Mouse (Mus musculus) neural tube, embryonic 11.5 days (tissue): ENCODE data around the gene Ostm1. TPM values are rescaled to one million over a fixed set of nuclear protein-coding genes. Genes with fewer than 3 reads are reported as not detected.
A peak's percentile ranks its signal among the peaks of the same experiment; 100 is the strongest.

Experiments
- ATAC-seq: fragments of 200-750 bp; cut with Nextera tagmentation; 2 replicates; pipeline ENCODE4 v1.8.0; 2017; ENCODE audit warnings: moderate number of reproducible peaks, mild to moderate bottlenecking, moderate TSS enrichment, moderate library complexity; ENCODE audit not compliant: insufficient read depth, low FRiP score, low TSS enrichment
- DNase-seq: peaks from one replicate; pipeline ENCODE4 v3.0.0-alpha.2; 2015; ENCODE audit warnings: low spot score
- H3K27ac ChIP-seq: fragments of 300-500 bp; sonication (generic); 2 replicates; pipeline ENCODE4 v1.5.1; 2014; ENCODE audit warnings: low read depth, mild to moderate bottlenecking, low read length
- H3K27me3 ChIP-seq: fragments of 300-500 bp; sonication (generic); 2 replicates; pipeline ENCODE4 v1.6.1; 2014; ENCODE audit warnings: mild to moderate bottlenecking, low read length, mixed read lengths; ENCODE audit not compliant: control insufficient read depth, insufficient read depth
- H3K36me3 ChIP-seq: fragments of 300-500 bp; sonication (generic); 2 replicates; pipeline ENCODE4 v1.6.1; 2014; ENCODE audit warnings: mild to moderate bottlenecking, low read length, moderate library complexity, mixed read lengths; ENCODE audit not compliant: control insufficient read depth, insufficient read depth
- H3K4me1 ChIP-seq: fragments of 300-500 bp; sonication (generic); 2 replicates; pipeline ENCODE4 v1.6.1; 2014; ENCODE audit warnings: low read length, mixed read lengths; ENCODE audit not compliant: control insufficient read depth, insufficient read depth
- H3K4me2 ChIP-seq: fragments of 300-500 bp; sonication (generic); 2 replicates; pipeline ENCODE4 v1.6.1; 2014; ENCODE audit warnings: low read depth, mild to moderate bottlenecking, moderate library complexity
- H3K4me3 ChIP-seq: fragments of 300-500 bp; sonication (generic); 2 replicates; pipeline ENCODE4 v1.5.1; 2014; ENCODE audit warnings: low read depth, low read length
- H3K9ac ChIP-seq: fragments of 300-500 bp; sonication (generic); 2 replicates; pipeline ENCODE4 v1.6.1; 2014; ENCODE audit warnings: mild to moderate bottlenecking, low read length
- H3K9me3 ChIP-seq: fragments of 300-500 bp; sonication (generic); 2 replicates; pipeline ENCODE4 v1.6.1; 2016; ENCODE audit warnings: low read length; ENCODE audit not compliant: control insufficient read depth
- WGBS: fragments of 180-500 bp; shearing (Covaris S2); extraction: QIAGEN DNeasy Blood & Tissue Kit; methylation state at CpG from one replicate; pipeline ENCODE4 v1.1.7; 2014; 5-methylcytosine and 5-hydroxymethylcytosine counted together
- polyA plus RNA-seq: library from polyadenylated mRNA; unstranded; fragments of >200 nt; fragmentation: Nextera tagmentation; extraction: Ambion mirVana; gene quantifications from 2 replicates; pipeline ENCODE4 v1.2.1, GENCODE M21; 2014

Ostm1 gene
- polyA plus RNA-seq, 1 experiment from 2014 or later = 16.8 TPM

- Histone ChIP-seq H3K4me1 (peaks cover 3% of the 10 kb centered on the region; the same call in 1 of the 2 replicates), H3K9ac (no peak overlapping the region), H3K27me3 (no peaks in the 10 kb centered on the region), H3K36me3 (no peaks in the 10 kb centered on the region), H3K4me2 (no peak overlapping the region), H3K9me3 (no peaks in the 10 kb centered on the region), H3K27ac (no peak overlapping the region), H3K4me3 (no peak overlapping the region)
- no peak for DNase-seq
- ATAC-seq = no peak
- 14% methylated on average over 6 of the region's 6 CpGs for WGBS
Measured at GRCm38 (mm10) chr10:42680582-42681001, 97.0 kb downstream of the Ostm1 start.

- Histone ChIP-seq H3K36me3 (no peaks in the 10 kb centered on the region), H3K27ac (no peak overlapping the region), H3K4me2 (no peak overlapping the region), H3K4me1 (peaks cover 3% of the 10 kb centered on the region; the same call in 1 of the 2 replicates), H3K9me3 (no peaks in the 10 kb centered on the region), H3K4me3 (no peak overlapping the region), H3K9ac (no peak overlapping the region), H3K27me3 (no peaks in the 10 kb centered on the region)
- ATAC-seq (no peak), DNase-seq (no peak)
- 90% methylated on average over 8 of the region's 8 CpGs for WGBS
Measured at GRCm38 (mm10) chr10:42682421-42682820, 98.8 kb downstream of the Ostm1 start.

GRCm38 (mm10) chr10:42687873-42688272 lies 104.3 kb downstream of the Ostm1 start:
- ATAC-seq = no peak

GRCm38 (mm10) chr10:42689694-42690093 lies 106.1 kb downstream of the Ostm1 start:
- no peak for DNase-seq
- no peak for ATAC-seq
- Histone ChIP-seq H3K4me2 (no peak overlapping the region), H3K27ac (no peak overlapping the region), H3K4me1 (no peaks in the 10 kb centered on the region), H3K4me3 (no peak overlapping the region), H3K27me3 (no peaks in the 10 kb centered on the region), H3K9me3 (no peaks in the 10 kb centered on the region), H3K9ac (no peak overlapping the region), H3K36me3 (no peaks in the 10 kb centered on the region)
- WGBS = 45% methylated on average over 1 of the region's 1 CpGs

More at GRCm38 (mm10) chr10:42687873-42688272, 104.3 kb downstream of the Ostm1 start:
- Histone ChIP-seq H3K9me3 (no peaks in the 10 kb centered on the region), H3K4me3 (no peak overlapping the region), H3K4me2 (no peak overlapping the region), H3K27me3 (no peaks in the 10 kb centered on the region), H3K36me3 (no peaks in the 10 kb centered on the region), H3K9ac (no peak overlapping the region), H3K4me1 (no peaks in the 10 kb centered on the region), H3K27ac (no peak overlapping the region)
- DNase-seq = no peak
- 89% methylated on average over 5 of the region's 5 CpGs for WGBS

- 69% methylated on average over 17 of the region's 17 CpGs for WGBS
- peak overlapping the region; percentile 30; the same call in 1 of the 2 replicates for H3K9ac ChIP-seq
Measured at GRCm38 (mm10) chr10:42690233-42691028, 106.8 kb downstream of the Ostm1 start.

GRCm38 (mm10) chr10:42691051-42691450 lies 107.4 kb downstream of the Ostm1 start:
- no peaks in the 10 kb centered on the region for H3K4me1 ChIP-seq
- no peaks in the 10 kb centered on the region for H3K36me3 ChIP-seq
- ATAC-seq = no peak
- no peak overlapping the region for H3K4me2 ChIP-seq
- 74% methylated on average over 2 of the region's 2 CpGs for WGBS
- H3K4me3 ChIP-seq = no peak overlapping the region
- no peak overlapping the region for H3K9ac ChIP-seq
- H3K27me3 ChIP-seq = no peaks in the 10 kb centered on the region
- H3K27ac ChIP-seq = no peak overlapping the region
- no peak for DNase-seq
- no peaks in the 10 kb centered on the region for H3K9me3 ChIP-seq

More at GRCm38 (mm10) chr10:42690233-42691028, 106.8 kb downstream of the Ostm1 start:
- Histone ChIP-seq H3K36me3 (no peaks in the 10 kb centered on the region), H3K27ac (peak overlapping the region; percentile 49; the same call in 1 of the 2 replicates), H3K4me3 (no peak overlapping the region), H3K4me2 (no peak overlapping the region), H3K27me3 (no peaks in the 10 kb centered on the region), H3K4me1 (no peaks in the 10 kb centered on the region), H3K9me3 (no peaks in the 10 kb centered on the region)
- peak; percentile 36 for DNase-seq
- ATAC-seq = no peak

GRCm38 (mm10) chr10:42692095-42692494 lies 108.5 kb downstream of the Ostm1 start:
- ATAC-seq (no peak), DNase-seq (no peak)
- WGBS = 74% methylated on average over 2 of the region's 2 CpGs

GRCm38 (mm10) chr10:42692794-42693193 lies 109.2 kb downstream of the Ostm1 start:
- H3K9ac ChIP-seq = no peak overlapping the region
- no peak overlapping the region for H3K4me3 ChIP-seq
- H3K36me3 ChIP-seq = no peaks in the 10 kb centered on the region
- no peak overlapping the region for H3K27ac ChIP-seq
- no peaks in the 10 kb centered on the region for H3K27me3 ChIP-seq
- H3K9me3 ChIP-seq = no peaks in the 10 kb centered on the region
- no peaks in the 10 kb centered on the region for H3K4me1 ChIP-seq
- no peak for DNase-seq
- H3K4me2 ChIP-seq = no peak overlapping the region
- ATAC-seq = no peak

More at GRCm38 (mm10) chr10:42692095-42692494, 108.5 kb downstream of the Ostm1 start:
- no peaks in the 10 kb centered on the region for H3K36me3 ChIP-seq
- H3K4me1 ChIP-seq = no peaks in the 10 kb centered on the region
- no peaks in the 10 kb centered on the region for H3K27me3 ChIP-seq
- H3K9ac ChIP-seq = no peak overlapping the region
- H3K9me3 ChIP-seq = no peaks in the 10 kb centered on the region
- H3K4me2 ChIP-seq = no peak overlapping the region
- H3K4me3 ChIP-seq = no peak overlapping the region
- no peak overlapping the region for H3K27ac ChIP-seq

- 64% methylated on average over 2 of the region's 2 CpGs for WGBS
- no peak for DNase-seq
- H3K9me3 ChIP-seq = no peaks in the 10 kb centered on the region
- H3K9ac ChIP-seq = no peak overlapping the region
- no peaks in the 10 kb centered on the region for H3K27me3 ChIP-seq
- no peak overlapping the region for H3K27ac ChIP-seq
- no peak overlapping the region for H3K4me2 ChIP-seq
- no peaks in the 10 kb centered on the region for H3K4me1 ChIP-seq
- H3K36me3 ChIP-seq = no peaks in the 10 kb centered on the region
- no peak for ATAC-seq
- no peak overlapping the region for H3K4me3 ChIP-seq
Measured at GRCm38 (mm10) chr10:42693482-42693881, 109.9 kb downstream of the Ostm1 start.
